Mouse (Mus musculus) olfactory bulb, adult 2 months (tissue): ENCODE measurements around the gene Rab11fip2. TPM values are rescaled to one million over a fixed set of nuclear protein-coding genes. Genes with fewer than 3 reads are reported as not detected.

Experiments used
- H3K27ac ChIP-seq: fragments of 200-500 bp; 2 replicates; pipeline ENCODE4 v1.5.1; 2012; ENCODE audit warnings: low read depth, low read length; ENCODE audit not compliant: insufficient read depth
- H3K4me1 ChIP-seq: fragments of 200-500 bp; 2 replicates; pipeline ENCODE4 v1.6.1; 2012; ENCODE audit warnings: low read length; ENCODE audit not compliant: control insufficient read depth, insufficient read depth
- H3K4me3 ChIP-seq: fragments of 200-500 bp; 2 replicates; pipeline ENCODE4 v1.5.1; 2012; ENCODE audit warnings: mild to moderate bottlenecking, low read depth, low read length, moderate library complexity; ENCODE audit not compliant: insufficient read depth
- CTCF ChIP-seq: fragments of 200-500 bp; IDR thresholded peaks from 2 replicates; pipeline ENCODE4 v1.5.1; 2012; ENCODE audit warnings: low read depth, mild to moderate bottlenecking, low read length, moderate library complexity; ENCODE audit not compliant: insufficient read depth
- POLR2A ChIP-seq: fragments of 200-500 bp; IDR thresholded peaks from 2 replicates; pipeline ENCODE4 v1.6.1; 2012; ENCODE audit warnings: mild to moderate bottlenecking, low read depth, low read length, moderate library complexity; ENCODE audit not compliant: insufficient read depth
- WGBS: fragments of 180-500 bp; shearing (Covaris S2); methylation state at CpG from one replicate; pipeline ENCODE4 v1.1.7; 2018; 5-methylcytosine and 5-hydroxymethylcytosine counted together
- polyA plus RNA-seq: library from polyadenylated mRNA; stranded (reverse); fragments of >200 nt; gene quantifications from 2 replicates; pipeline ENCODE4 v1.2.4, GENCODE M21; 2012; ENCODE audit warnings: low replicate concordance; ENCODE audit not compliant: missing spikeins, insufficient read depth, insufficient read length

Gene Rab11fip2
- polyA plus RNA-seq, 1 experiment, result not detected

DNA sequence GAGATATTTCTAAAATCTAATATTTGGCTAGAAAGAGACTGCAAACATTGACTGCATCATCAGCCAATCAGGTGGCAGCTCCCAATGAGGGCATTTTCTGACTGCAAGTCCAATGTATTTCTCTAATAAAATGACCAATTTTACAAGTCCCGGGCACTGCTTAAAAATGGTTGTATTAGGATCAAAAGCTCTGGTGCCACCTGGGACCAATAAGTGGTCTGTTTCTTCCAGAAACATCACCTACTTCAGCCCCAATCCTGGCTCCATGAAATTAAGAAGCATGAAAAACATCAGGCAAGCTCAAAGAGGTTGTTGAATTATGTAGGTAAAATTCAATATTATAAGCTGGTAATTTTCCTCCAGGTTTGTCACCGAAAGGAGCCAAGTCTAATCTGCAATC, 66.2 kb downstream of the Rab11fip2 start:
- Histone ChIP-seq H3K4me1 (no peaks in the 10 kb centered on the region), H3K4me3 (no peak overlapping the region), H3K27ac (no peak overlapping the region)
- 95% methylated on average over 2 of the region's 2 CpGs for WGBS
- TF ChIP-seq POLR2A (no peak), CTCF (no peak)

DNA sequence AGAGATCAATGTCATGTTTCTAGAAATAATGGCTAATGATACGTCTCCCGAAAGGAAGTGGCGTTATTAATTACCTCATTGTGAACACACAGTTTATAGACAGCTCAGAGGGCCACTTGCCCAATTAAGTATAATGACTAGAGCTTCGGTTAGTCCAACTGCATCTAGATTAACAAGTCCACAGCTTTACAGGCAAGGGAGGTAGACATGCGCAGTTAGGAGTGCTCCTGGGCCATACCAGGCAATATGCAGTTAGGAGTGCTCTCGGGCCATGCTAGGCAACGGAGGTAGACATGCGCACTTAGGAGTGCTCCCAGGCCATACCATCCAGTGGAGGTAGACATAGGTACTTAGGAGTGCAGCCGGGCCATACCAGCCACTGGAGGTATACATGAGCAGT, 76.8 kb downstream of the Rab11fip2 start:
- Histone ChIP-seq H3K4me1 (0 out of 2 replicates have a peak, but pooled peaks cover 3% of the 10 kb centered on the region), H3K4me3 (no peak overlapping the region), H3K27ac (no peak overlapping the region)
- TF ChIP-seq CTCF (no peak), POLR2A (no peak)
- WGBS, result 31% methylated on average over 9 of the region's 9 CpGs

DNA sequence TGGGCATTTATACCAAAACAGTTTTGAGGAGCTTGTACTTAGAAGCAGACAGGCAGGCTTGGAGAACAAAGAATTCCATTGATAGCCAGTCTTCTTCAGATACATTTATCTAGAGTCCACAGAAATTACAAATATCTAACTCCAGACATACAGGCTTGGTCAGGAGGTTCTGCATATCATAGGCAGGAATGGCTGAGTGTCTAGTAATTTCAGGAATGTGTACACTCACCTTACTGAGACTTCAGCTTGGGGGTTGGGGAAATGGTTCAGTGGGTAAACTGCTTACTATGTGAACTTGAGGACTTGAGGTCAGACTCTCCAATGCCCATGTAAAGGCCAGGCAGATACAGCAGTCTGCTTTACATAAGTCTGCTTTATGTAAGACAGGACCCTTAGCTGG, 81.0 kb downstream of the Rab11fip2 start:
- Histone ChIP-seq H3K4me1 (0 out of 2 replicates have a peak, but pooled peaks cover 3% of the 10 kb centered on the region), H3K27ac (no peak overlapping the region), H3K4me3 (no peak overlapping the region)
- TF ChIP-seq POLR2A, result no peak
- TF ChIP-seq CTCF, result no peak

DNA sequence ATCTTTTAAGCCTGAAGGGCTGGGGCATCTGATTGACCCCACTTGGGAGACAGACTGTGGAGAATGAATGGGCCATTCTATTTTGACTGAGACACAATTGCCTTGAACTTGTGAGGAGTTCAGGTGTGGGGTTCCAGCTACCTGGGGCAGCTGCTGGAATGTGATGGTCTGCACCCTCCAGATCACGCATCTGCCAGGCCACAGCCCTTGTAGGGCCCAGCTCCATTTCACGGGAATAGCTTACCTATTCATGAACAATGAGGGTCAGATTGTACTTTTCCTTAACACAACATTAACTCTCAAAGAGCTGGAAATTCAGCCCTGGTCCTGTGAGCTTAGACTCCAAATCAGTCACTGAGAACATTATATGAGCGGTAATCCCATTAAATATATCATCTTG, 82.7 kb downstream of the Rab11fip2 start:
- no peak overlapping the region for H3K27ac ChIP-seq
- no peak for TF ChIP-seq POLR2A
- no peaks in the 10 kb centered on the region for H3K4me1 ChIP-seq
- H3K4me3 ChIP-seq, result no peak overlapping the region
- 94% methylated on average over 3 of the region's 3 CpGs for WGBS

DNA sequence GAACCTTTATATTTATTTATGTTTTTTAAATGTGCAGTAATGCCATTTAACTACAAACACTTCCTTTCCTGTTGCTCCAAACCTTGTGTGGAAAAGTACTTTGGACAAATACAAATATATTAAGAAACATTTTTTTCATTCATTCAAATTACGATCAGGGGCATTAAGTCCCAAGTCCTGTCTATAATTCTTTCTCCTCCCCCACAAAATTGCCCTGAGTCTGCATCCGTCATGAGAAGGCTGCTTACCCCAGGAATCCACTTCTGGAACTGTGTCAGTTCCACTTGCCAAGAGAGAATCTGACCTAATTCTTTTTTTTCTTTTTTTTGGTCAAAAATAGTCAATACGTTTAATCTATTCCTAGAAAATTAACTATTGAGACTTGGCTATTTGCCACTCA, 90.4 kb downstream of the Rab11fip2 start:
- H3K4me3 ChIP-seq, result no peak overlapping the region
- WGBS, result 54% methylated on average over 3 of the region's 3 CpGs
- no peaks in the 10 kb centered on the region for H3K4me1 ChIP-seq
- TF ChIP-seq POLR2A (no peak), CTCF (no peak)
- no peak overlapping the region for H3K27ac ChIP-seq
